Mouse (Mus musculus) midbrain, embryonic 11.5 days (tissue): ENCODE results near the gene Tdrd3. TPM values are rescaled to one million over a fixed set of nuclear protein-coding genes. Genes with fewer than 3 reads are reported as not detected.

ENCODE experiments used
- ATAC-seq: fragments of 200-750 bp; cut with Nextera tagmentation; 2 replicates; pipeline ENCODE4 v1.8.0; 2017; ENCODE audit warnings: moderate TSS enrichment, moderate library complexity; ENCODE audit not compliant: low FRiP score
- DNase-seq: peaks from one replicate; pipeline ENCODE4 v3.0.0; 2015; ENCODE audit warnings: low spot score; ENCODE audit errors: missing footprints
- H3K27ac ChIP-seq: fragments of 300-500 bp; sonication (generic); 2 replicates; pipeline ENCODE4 v1.5.1; 2014; ENCODE audit warnings: low read depth, low read length
- H3K27me3 ChIP-seq: fragments of 300-500 bp; sonication (generic); 2 replicates; pipeline ENCODE4 v1.6.1; 2014; ENCODE audit warnings: mild to moderate bottlenecking, low read length, moderate library complexity, mixed read lengths; ENCODE audit not compliant: control insufficient read depth, insufficient read depth
- H3K36me3 ChIP-seq: fragments of 300-500 bp; sonication (generic); 2 replicates; pipeline ENCODE4 v1.6.1; 2014; ENCODE audit warnings: mild to moderate bottlenecking, low read length, moderate library complexity, mixed read lengths; ENCODE audit not compliant: control insufficient read depth, insufficient read depth
- H3K4me1 ChIP-seq: fragments of 300-500 bp; sonication (generic); 2 replicates; pipeline ENCODE4 v1.6.1; 2014; ENCODE audit warnings: low read length; ENCODE audit not compliant: control insufficient read depth, insufficient read depth
- H3K4me2 ChIP-seq: fragments of 300-500 bp; sonication (generic); 2 replicates; pipeline ENCODE4 v1.6.1; 2014; ENCODE audit warnings: mild to moderate bottlenecking, moderate library complexity
- H3K4me3 ChIP-seq: fragments of 300-500 bp; sonication (generic); 2 replicates; pipeline ENCODE4 v1.5.1; 2014; ENCODE audit warnings: low read depth, low read length
- H3K9ac ChIP-seq: fragments of 300-500 bp; sonication (generic); 2 replicates; pipeline ENCODE4 v1.6.1; 2014; ENCODE audit warnings: low read length
- H3K9me3 ChIP-seq: fragments of 300-500 bp; sonication (generic); 2 replicates; pipeline ENCODE4 v1.6.1; 2016; ENCODE audit warnings: low read length; ENCODE audit not compliant: control insufficient read depth
- WGBS: fragments of 180-500 bp; shearing (Covaris S2); extraction: QIAGEN DNeasy Blood & Tissue Kit; methylation state at CpG from one replicate; pipeline ENCODE4 v1.1.7; 2014; 5-methylcytosine and 5-hydroxymethylcytosine counted together
- polyA plus RNA-seq: library from polyadenylated mRNA; unstranded; fragments of >200 nt; fragmentation: Nextera tagmentation; extraction: Ambion mirVana; gene quantifications from 2 replicates; pipeline ENCODE4 v1.2.1, GENCODE M21; 2014

Tdrd3 gene
- polyA plus RNA-seq, 1 experiment from 2014 or later = 44.1 TPM

GRCm38 (mm10) chr14:87471521-87471920 lies 55.1 kb downstream of the Tdrd3 start:
- no peaks in the 10 kb centered on the region; the same call in 1 of the 2 replicates for H3K36me3 ChIP-seq
- DNase-seq (no peak), ATAC-seq (no peak)
- H3K27ac ChIP-seq = no peak overlapping the region
- H3K4me1 ChIP-seq = no peaks in the 10 kb centered on the region
- H3K9me3 ChIP-seq = no peaks in the 10 kb centered on the region
- H3K4me2 ChIP-seq = no peak overlapping the region
- H3K27me3 ChIP-seq = no peaks in the 10 kb centered on the region
- no peak overlapping the region for H3K4me3 ChIP-seq
- 67% methylated on average over 1 of the region's 1 CpGs for WGBS
- H3K9ac ChIP-seq = no peak overlapping the region

- H3K36me3 ChIP-seq = no peaks in the 10 kb centered on the region; the same call in 1 of the 2 replicates
- DNase-seq = no peak
- WGBS = 78% methylated on average over 2 of the region's 2 CpGs
These were observed 56.3 kb downstream of the Tdrd3 start for GRCm38 (mm10) chr14:87472782-87473181.

DNA sequence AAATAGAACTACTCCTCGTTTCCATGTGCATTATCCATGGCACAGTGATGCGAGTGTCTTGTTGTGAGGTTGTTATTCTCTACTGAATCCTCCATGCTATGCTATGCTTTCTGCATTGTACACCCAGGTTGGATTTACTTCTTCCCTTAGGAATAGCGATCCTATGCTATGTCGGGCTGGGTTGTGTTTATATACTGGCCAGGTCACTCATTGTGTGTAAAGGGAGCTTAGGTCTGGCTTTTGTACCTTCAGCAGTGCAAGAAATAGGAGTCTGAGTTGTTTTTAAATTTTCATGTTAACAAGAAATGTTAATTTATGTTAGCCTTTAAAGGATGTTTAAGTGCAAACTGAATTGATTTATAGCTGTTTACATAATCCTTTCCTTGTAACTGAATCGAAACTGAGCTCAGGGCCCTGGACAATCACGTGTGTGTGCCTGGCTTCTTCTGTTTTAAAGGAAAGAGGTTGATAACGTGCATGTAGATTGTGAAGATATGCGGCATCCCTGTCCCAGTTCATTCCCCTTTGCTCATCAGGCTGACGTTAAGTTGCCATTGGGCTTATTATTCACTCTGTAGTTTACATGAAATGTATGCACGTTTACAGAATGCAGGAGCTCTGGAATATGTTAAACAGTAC lies 59.4 kb downstream of the Tdrd3 start:
- Histone ChIP-seq H3K4me1 (no peaks in the 10 kb centered on the region), H3K36me3 (no peaks in the 10 kb centered on the region; the same call in 1 of the 2 replicates), H3K4me2 (no peak overlapping the region), H3K27ac (no peak overlapping the region), H3K27me3 (no peaks in the 10 kb centered on the region), H3K9me3 (no peaks in the 10 kb centered on the region), H3K4me3 (no peak overlapping the region), H3K9ac (no peak overlapping the region)
- 88% methylated on average over 10 of the region's 10 CpGs for WGBS
- ATAC-seq = no peak
- DNase-seq = no peak

More at GRCm38 (mm10) chr14:87472782-87473181, 56.3 kb downstream of the Tdrd3 start:
- H3K9ac ChIP-seq = no peak overlapping the region
- H3K27ac ChIP-seq = no peak overlapping the region
- no peak for ATAC-seq
- no peaks in the 10 kb centered on the region for H3K4me1 ChIP-seq
- no peak overlapping the region for H3K4me3 ChIP-seq
- no peaks in the 10 kb centered on the region for H3K27me3 ChIP-seq
- H3K4me2 ChIP-seq = no peak overlapping the region
- H3K9me3 ChIP-seq = no peaks in the 10 kb centered on the region

- Histone ChIP-seq H3K4me2 (no peak overlapping the region), H3K9me3 (no peaks in the 10 kb centered on the region), H3K9ac (no peak overlapping the region), H3K36me3 (no peaks in the 10 kb centered on the region; the same call in 1 of the 2 replicates), H3K4me3 (no peak overlapping the region), H3K4me1 (no peaks in the 10 kb centered on the region), H3K27me3 (no peaks in the 10 kb centered on the region), H3K27ac (no peak overlapping the region)
- no peak for DNase-seq
- 57% methylated on average over 3 of the region's 3 CpGs for WGBS
- no peak for ATAC-seq
These were observed 62.0 kb downstream of the Tdrd3 start for GRCm38 (mm10) chr14:87478339-87478951.

GRCm38 (mm10) chr14:87485888-87486287 lies 69.4 kb downstream of the Tdrd3 start:
- Histone ChIP-seq H3K36me3 (no peaks in the 10 kb centered on the region), H3K27ac (no peak overlapping the region), H3K9ac (no peak overlapping the region), H3K27me3 (no peaks in the 10 kb centered on the region), H3K4me2 (no peak overlapping the region), H3K4me3 (no peak overlapping the region), H3K4me1 (no peaks in the 10 kb centered on the region), H3K9me3 (no peaks in the 10 kb centered on the region)
- WGBS = 93% methylated on average over 3 of the region's 3 CpGs
- ATAC-seq (no peak), DNase-seq (no peak)

DNA sequence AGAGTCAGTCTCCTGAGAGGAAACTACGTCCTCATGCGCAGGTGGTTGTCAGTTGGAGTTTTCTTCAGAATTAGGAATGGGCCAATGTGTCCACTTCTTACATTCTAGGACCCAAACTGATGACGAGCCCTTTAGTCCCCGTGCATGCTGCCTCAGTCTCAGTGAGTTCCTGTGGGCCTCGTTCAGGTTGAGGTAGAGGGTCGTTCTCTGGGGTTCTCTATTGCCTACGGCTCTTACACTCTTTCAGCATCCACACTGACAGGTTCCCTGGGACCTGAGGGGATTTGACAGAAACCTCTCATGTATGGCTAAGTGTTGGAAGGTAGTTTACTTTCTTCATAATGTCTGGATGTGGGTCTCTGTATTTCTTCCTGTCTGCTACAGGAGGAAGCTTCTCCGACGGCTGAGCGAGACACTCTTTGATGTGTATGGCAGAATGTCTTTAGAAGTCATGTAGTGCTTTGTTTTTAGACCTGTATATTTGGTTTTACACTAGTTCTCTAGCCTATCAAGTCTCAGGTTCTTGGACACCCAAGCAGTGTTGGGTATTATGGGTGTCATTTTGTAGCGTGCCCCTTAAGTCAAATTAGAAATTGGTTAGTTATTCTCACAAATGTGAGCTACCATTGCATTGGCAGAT lies 81.6 kb downstream of the Tdrd3 start:
- WGBS = 93% methylated on average over 11 of the region's 11 CpGs
- H3K9ac ChIP-seq = no peak overlapping the region
- H3K27me3 ChIP-seq = no peaks in the 10 kb centered on the region
- no peak overlapping the region for H3K27ac ChIP-seq
- no peak for DNase-seq
- H3K4me3 ChIP-seq = no peak overlapping the region
- ATAC-seq = no peak
- H3K36me3 ChIP-seq = no peaks in the 10 kb centered on the region
- H3K9me3 ChIP-seq = no peaks in the 10 kb centered on the region
- H3K4me2 ChIP-seq = no peak overlapping the region
- no peaks in the 10 kb centered on the region for H3K4me1 ChIP-seq

GRCm38 (mm10) chr14:87505924-87506323 lies 89.5 kb downstream of the Tdrd3 start:
- no peak for DNase-seq
- H3K9me3 ChIP-seq = no peaks in the 10 kb centered on the region
- WGBS = 90% methylated on average over 8 of the region's 8 CpGs

GRCm38 (mm10) chr14:87515281-87515680 lies 98.8 kb downstream of the Tdrd3 start:
- Histone ChIP-seq H3K4me2 (no peak overlapping the region), H3K27me3 (no peaks in the 10 kb centered on the region), H3K9me3 (no peaks in the 10 kb centered on the region), H3K4me3 (no peak overlapping the region), H3K4me1 (no peaks in the 10 kb centered on the region), H3K36me3 (no peaks in the 10 kb centered on the region), H3K9ac (no peak overlapping the region), H3K27ac (no peak overlapping the region)
- ATAC-seq (no peak), DNase-seq (no peak)
- WGBS = 82% methylated on average over 3 of the region's 3 CpGs

More at GRCm38 (mm10) chr14:87505924-87506323, 89.5 kb downstream of the Tdrd3 start:
- Histone ChIP-seq H3K4me3 (no peak overlapping the region), H3K36me3 (peaks cover 8% of the 10 kb centered on the region), H3K4me2 (no peak overlapping the region), H3K27ac (no peak overlapping the region), H3K4me1 (no peaks in the 10 kb centered on the region), H3K27me3 (no peaks in the 10 kb centered on the region), H3K9ac (no peak overlapping the region)
- ATAC-seq = no peak

DNA sequence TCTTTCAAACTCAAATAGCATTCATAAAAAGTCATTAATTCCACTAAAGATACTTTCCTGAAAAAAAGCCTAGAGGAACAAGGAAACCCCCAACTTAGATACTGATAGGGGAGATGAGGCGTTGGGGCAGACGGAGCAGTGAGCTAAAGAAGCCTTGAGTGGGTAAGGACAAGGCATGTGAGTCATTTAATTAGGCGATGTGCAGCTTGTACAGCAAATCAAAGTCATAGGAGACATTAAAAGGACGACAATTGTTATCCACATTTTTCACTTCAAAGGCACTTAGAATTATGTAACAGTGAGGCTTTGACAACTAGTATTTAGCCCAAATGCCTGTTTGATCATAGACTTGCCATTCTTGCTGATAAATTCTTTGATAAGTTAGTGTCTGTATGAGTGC lies 100.9 kb downstream of the Tdrd3 start:
- Histone ChIP-seq H3K27me3 (no peaks in the 10 kb centered on the region), H3K9ac (no peak overlapping the region), H3K9me3 (no peaks in the 10 kb centered on the region), H3K4me2 (no peak overlapping the region), H3K36me3 (no peaks in the 10 kb centered on the region), H3K4me1 (no peaks in the 10 kb centered on the region), H3K4me3 (no peak overlapping the region), H3K27ac (no peak overlapping the region)
- ATAC-seq (no peak), DNase-seq (no peak)
- WGBS = 76% methylated on average over 4 of the region's 4 CpGs
